Mouse (Mus musculus) embryonic facial prominence, embryonic 14.5 days (tissue): ENCODE measurements around the gene Mtmr6. TPM values are rescaled to one million over a fixed set of nuclear protein-coding genes. Genes with fewer than 3 reads are reported as not detected.
"Not testable (repeated sequence)": the region's sequence is repeated elsewhere in the genome, so short reads cannot be mapped to it uniquely, and the experiment has no call there.

ENCODE experiments used
- ATAC-seq: fragments of 200-750 bp; cut with Nextera tagmentation; 2 replicates; pipeline ENCODE4 v1.8.0; 2017; ENCODE audit warnings: low read depth, moderate number of reproducible peaks, moderate TSS enrichment
- DNase-seq: peaks from one replicate; pipeline ENCODE4 v3.0.0-alpha.2; 2015; ENCODE audit warnings: low spot score
- H3K27ac ChIP-seq: fragments of 300-500 bp; sonication (generic); replicated peaks from 2 replicates; pipeline ENCODE4 v1.5.1; 2014; ENCODE audit warnings: low read depth, mild to moderate bottlenecking, low read length, moderate library complexity
- H3K27me3 ChIP-seq: fragments of 300-500 bp; sonication (generic); replicated peaks from 2 replicates; pipeline ENCODE4 v1.6.1; 2014; ENCODE audit warnings: low read length; ENCODE audit not compliant: control insufficient read depth, insufficient read depth
- H3K36me3 ChIP-seq: fragments of 300-500 bp; sonication (generic); 2 replicates; pipeline ENCODE4 v1.6.1; 2014; ENCODE audit warnings: low read length, mixed read lengths; ENCODE audit not compliant: control insufficient read depth, insufficient read depth
- H3K4me1 ChIP-seq: fragments of 300-500 bp; sonication (generic); 2 replicates; pipeline ENCODE4 v1.6.1; 2014; ENCODE audit warnings: antibody characterized with exemption, low read length; ENCODE audit not compliant: control insufficient read depth, insufficient read depth
- H3K4me2 ChIP-seq: fragments of 300-500 bp; sonication (generic); 2 replicates; pipeline ENCODE4 v1.6.1; 2014; ENCODE audit warnings: low read depth, mild to moderate bottlenecking, low read length, moderate library complexity, mixed read lengths
- H3K4me3 ChIP-seq: fragments of 300-500 bp; sonication (generic); 2 replicates; pipeline ENCODE4 v1.5.1; 2014; ENCODE audit warnings: low read depth, mild to moderate bottlenecking, low read length
- H3K9ac ChIP-seq: fragments of 300-500 bp; sonication (generic); 2 replicates; pipeline ENCODE4 v1.6.1; 2014; ENCODE audit warnings: low read depth, mild to moderate bottlenecking, low read length, moderate library complexity, mixed read lengths
- H3K9me3 ChIP-seq: fragments of 300-500 bp; sonication (generic); 2 replicates; pipeline ENCODE4 v1.6.1; 2016; ENCODE audit warnings: low read length; ENCODE audit not compliant: control insufficient read depth
- WGBS: fragments of 180-500 bp; shearing (Covaris S2); extraction: QIAGEN DNeasy Blood & Tissue Kit; methylation state at CpG from one replicate; pipeline ENCODE4 v1.1.7; 2014; 5-methylcytosine and 5-hydroxymethylcytosine counted together
- microRNA counts: library from miRNA; unstranded; fragments of <30 nt; microRNA quantifications from one replicate; lab custom pipeline; 2017
- microRNA-seq: library from miRNA; unstranded; fragments of <30 nt; microRNA quantifications from one replicate; pipeline ENCODE4, GENCODE M21; 2016; ENCODE audit warnings: borderline number of aligned reads
- polyA plus RNA-seq: library from polyadenylated mRNA; unstranded; fragments of >200 nt; fragmentation: Nextera tagmentation; extraction: Ambion mirVana; gene quantifications from 2 replicates; pipeline ENCODE4 v1.2.1, GENCODE M21; 2014

Gene Mtmr6
- polyA plus RNA-seq, 1 experiment from 2014 or later: 47.0 TPM

DNA sequence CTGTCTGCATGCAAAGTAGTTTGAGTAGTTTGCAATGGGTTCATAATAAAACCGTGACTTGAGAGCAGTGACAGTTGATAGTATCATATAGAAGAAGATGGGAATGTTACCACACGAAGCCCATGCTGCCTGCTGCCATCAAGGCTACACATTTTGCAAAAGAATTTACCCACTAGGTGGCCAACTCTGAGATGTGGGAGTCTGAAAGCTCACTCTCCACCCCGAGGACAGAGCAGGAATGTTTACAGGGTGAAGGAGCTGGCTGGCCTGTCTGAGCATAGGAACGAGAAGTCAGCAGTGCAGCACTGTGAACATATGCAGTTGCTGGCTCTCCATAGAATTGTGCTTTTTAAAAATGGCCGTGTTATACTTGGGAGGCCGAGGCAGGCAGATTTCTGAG is 43.1 kb downstream of the Mtmr6 start:
- no peak overlapping the region for H3K4me2 ChIP-seq
- peaks cover 4% of the 10 kb centered on the region; the same call in 1 of the 2 replicates for H3K36me3 ChIP-seq
- H3K27me3 ChIP-seq: no peaks in the 10 kb centered on the region
- ATAC-seq (no peak), DNase-seq (no peak)
- H3K4me3 ChIP-seq: no peak overlapping the region
- no peaks in the 10 kb centered on the region for H3K9me3 ChIP-seq
- no peak overlapping the region for H3K27ac ChIP-seq
- H3K9ac ChIP-seq: no peak overlapping the region
- no peaks in the 10 kb centered on the region for H3K4me1 ChIP-seq
- 65% methylated on average over 6 of the region's 6 CpGs for WGBS

DNA sequence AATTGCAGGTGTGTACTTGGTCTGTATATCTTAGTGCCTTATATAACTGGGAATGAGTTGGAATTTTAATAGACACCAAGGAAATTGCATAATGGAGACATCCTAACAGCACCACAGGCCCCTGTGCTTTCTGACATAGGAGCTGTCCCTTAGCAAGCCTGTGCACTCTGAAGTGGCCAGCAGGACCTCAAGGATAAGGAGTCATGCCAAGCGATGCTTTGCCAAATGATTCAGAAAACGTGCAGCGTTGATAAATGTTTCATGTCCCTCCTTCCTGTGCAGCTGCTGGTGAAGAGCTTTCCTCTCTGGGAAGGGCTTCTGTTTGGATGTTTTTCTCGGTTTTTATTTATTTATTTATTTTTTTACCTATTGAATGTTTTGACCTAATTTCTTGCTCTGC is 45.7 kb downstream of the Mtmr6 start:
- no peaks in the 10 kb centered on the region for H3K27me3 ChIP-seq
- peaks cover 11% of the 10 kb centered on the region; the same call in 1 of the 2 replicates for H3K9me3 ChIP-seq
- DNase-seq (no peak), ATAC-seq (no peak)
- WGBS: 75% methylated on average over 4 of the region's 4 CpGs
- H3K4me1 ChIP-seq: no peaks in the 10 kb centered on the region
- no peak overlapping the region for H3K4me3 ChIP-seq
- no peak overlapping the region for H3K9ac ChIP-seq
- no peak overlapping the region for H3K27ac ChIP-seq
- H3K36me3 ChIP-seq: no peaks in the 10 kb centered on the region
- no peak overlapping the region for H3K4me2 ChIP-seq

DNA sequence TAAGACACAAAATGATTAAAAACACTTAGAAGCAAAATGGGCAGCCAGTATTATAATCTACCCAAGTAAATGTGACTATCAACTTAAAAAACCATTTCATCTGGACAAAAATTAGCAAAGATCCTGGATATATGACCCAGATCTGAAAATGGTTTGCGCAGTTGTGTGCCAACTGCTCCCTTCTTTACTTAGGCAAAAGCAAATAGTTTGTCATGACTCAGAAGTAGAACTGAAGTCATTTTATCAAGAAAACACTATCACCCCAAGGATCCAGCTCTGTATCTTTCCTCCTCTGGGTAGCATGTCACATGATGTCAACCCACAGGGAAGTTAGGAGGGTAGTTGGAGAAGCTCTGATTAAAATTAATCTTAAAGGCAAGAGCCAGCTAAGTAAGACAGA is 54.2 kb downstream of the Mtmr6 start:
- Histone ChIP-seq H3K27ac (no peak overlapping the region), H3K4me2 (no peak overlapping the region), H3K9me3 (peaks cover 6% of the 10 kb centered on the region; the same call in 1 of the 2 replicates), H3K27me3 (no peaks in the 10 kb centered on the region), H3K9ac (no peak overlapping the region), H3K4me3 (no peak overlapping the region), H3K4me1 (no peaks in the 10 kb centered on the region), H3K36me3 (no peaks in the 10 kb centered on the region)
- DNase-seq: no peak
- no peak for ATAC-seq
- 85% methylated on average over 1 of the region's 1 CpGs for WGBS

DNA sequence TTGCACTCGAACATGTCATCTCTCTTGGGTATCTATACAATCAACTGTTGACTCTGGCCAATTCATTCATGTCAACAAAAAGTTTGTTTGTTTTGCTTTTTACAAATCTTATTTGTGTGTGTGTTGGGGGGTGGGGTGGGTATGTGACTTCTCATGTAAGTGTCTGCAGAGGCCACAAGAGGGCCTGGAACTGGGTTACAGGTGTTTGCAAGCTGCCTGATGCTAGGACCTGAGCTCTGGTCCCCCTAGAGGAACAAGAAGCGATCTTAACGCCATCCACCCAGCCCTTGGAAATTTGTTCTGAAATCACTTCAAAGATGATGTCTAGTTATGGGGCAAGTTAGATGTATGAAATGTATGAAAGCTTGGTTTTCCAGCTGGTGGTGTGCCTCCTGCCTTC is 55.8 kb downstream of the Mtmr6 start:
- ATAC-seq (no peak), DNase-seq (no peak)
- 69% methylated on average over 3 of the region's 3 CpGs for WGBS

DNA sequence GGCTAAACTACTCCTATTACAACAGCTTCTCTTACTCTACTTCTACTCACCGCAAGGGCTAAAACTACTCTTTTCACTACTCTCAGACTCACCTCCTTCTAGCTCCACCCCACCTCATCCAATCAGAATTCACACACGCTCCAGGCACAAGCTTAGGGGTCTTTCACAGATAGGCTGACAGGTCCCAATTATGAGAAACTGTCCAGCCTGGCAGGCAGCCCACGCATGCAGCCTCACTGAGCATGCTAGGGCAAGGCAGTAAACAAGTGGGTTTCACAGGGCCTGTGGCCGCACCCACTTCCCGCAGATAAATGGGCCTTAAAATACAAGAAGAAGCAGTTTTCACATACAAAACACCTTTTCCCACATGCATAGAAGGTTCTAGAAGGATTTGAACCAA is 75.0 kb downstream of the Mtmr6 start:
- not testable (repeated sequence) for H3K27ac ChIP-seq, H3K4me1 ChIP-seq, H3K9ac ChIP-seq, H3K4me3 ChIP-seq, ATAC-seq, H3K4me2 ChIP-seq, H3K36me3 ChIP-seq, H3K9me3 ChIP-seq, H3K27me3 ChIP-seq, DNase-seq
- 67% methylated on average over 5 of the region's 5 CpGs for WGBS

More for the DNA sequence above, 55.8 kb downstream of the Mtmr6 start:
- Histone ChIP-seq H3K27me3 (no peaks in the 10 kb centered on the region), H3K9me3 (no peaks in the 10 kb centered on the region), H3K9ac (no peak overlapping the region), H3K4me1 (no peaks in the 10 kb centered on the region), H3K4me3 (no peak overlapping the region), H3K36me3 (no peaks in the 10 kb centered on the region), H3K27ac (no peak overlapping the region), H3K4me2 (no peak overlapping the region)

DNA sequence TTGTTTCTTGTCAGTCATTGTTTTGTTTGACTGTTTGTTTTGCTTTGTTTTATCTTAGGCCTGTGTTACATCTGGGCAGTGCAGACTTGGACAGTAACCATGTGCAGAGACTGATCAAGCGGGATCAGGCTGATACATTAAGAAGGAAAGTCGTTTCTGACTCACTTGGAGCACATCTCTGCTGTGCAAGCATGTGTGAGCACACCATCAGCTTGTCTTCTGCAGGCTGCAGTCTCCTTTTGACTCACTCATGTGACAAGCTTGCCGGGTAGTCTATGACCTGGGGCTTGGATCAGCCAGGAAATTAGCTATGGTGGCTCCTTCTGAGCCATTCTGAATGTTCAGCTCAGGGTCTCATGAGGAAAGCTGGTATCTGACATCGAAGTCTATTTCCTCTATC is 75.5 kb downstream of the Mtmr6 start:
- Histone ChIP-seq H3K4me1 (no peaks in the 10 kb centered on the region), H3K4me3 (no peak overlapping the region), H3K27ac (no peak overlapping the region), H3K4me2 (no peak overlapping the region), H3K9ac (no peak overlapping the region), H3K36me3 (no peaks in the 10 kb centered on the region), H3K27me3 (no peaks in the 10 kb centered on the region), H3K9me3 (no peaks in the 10 kb centered on the region)
- no peak for ATAC-seq
- DNase-seq: no peak
- 63% methylated on average over 4 of the region's 4 CpGs for WGBS

DNA sequence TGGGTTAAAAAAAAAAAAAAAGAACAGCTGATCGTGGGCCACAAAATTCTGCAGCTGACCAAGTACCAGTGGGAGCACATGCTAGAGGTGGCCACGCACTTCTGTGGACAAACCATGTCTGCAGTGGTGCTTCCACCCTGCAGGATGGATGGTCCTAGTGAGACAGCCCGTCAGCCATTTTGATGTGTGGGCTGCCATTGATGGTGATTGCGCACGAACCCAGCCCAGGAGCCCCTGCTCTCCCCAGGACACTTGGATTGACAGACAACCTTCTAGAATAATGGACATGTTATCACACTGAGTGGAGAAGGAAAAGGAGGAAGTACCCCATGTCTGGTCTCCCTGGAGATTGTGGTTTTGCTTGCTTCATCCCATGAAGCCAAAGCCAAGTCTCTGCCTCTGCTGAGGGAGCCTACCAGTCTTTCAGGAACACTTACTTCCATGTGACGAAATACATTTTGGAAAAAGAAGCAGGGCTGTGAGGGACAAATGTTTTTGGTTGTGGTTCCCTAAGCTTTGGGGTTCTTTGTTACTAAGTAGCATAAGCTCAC is 80.4 kb downstream of the Mtmr6 start:
- Histone ChIP-seq H3K27me3 (no peaks in the 10 kb centered on the region), H3K4me3 (no peak overlapping the region), H3K36me3 (no peaks in the 10 kb centered on the region), H3K27ac (no peak overlapping the region), H3K4me2 (no peak overlapping the region), H3K4me1 (no peaks in the 10 kb centered on the region), H3K9me3 (no peaks in the 10 kb centered on the region), H3K9ac (no peak overlapping the region)
- WGBS: 94% methylated on average over 6 of the region's 6 CpGs
- DNase-seq: no peak
- ATAC-seq: no peak

MicroRNAs within 50 kb of the gene (microRNA counts, 519-probe panel; counts per million panel counts)
- 19.3 counts per million for microRNA mmu-miR-719 (lab: Ali Mortazavi, UCI)

Small RNA genes within 50 kb of the gene (microRNA-seq; reads per million reads assigned to microRNA genes)
- gene Mir719: not detected

Other genes starting within 250 kb of the Mtmr6 start
- 3.6 and 4.3 TPM in 2 replicates for gene Atp8a2, start 68.0 kb upstream of the Mtmr6 start, polyA plus RNA-seq
- not detected in 2 replicates for gene Nupl1, start 13.8 kb upstream of the Mtmr6 start, polyA plus RNA-seq
- 57.0 and 58.2 TPM in 2 replicates for gene Gm49336, start 13.7 kb upstream of the Mtmr6 start, polyA plus RNA-seq
- 1.1 and 1.6 TPM in 2 replicates for gene Amer2, start 108.0 kb downstream of the Mtmr6 start, polyA plus RNA-seq